Mouse (Mus musculus) left cerebral cortex, adult 6 months (tissue): ENCODE data around the gene Gm9044. TPM values are rescaled to one million over a fixed set of nuclear protein-coding genes. Genes with fewer than 3 reads are reported as not detected.

Experiments used
- long read RNA-seq, 2 experiments: library from polyadenylated mRNA; unstranded; transcript quantifications; one replicate each; pipeline ENCODE4 v2.0.0; 2019 to 2020
- polyA plus RNA-seq: library from polyadenylated mRNA; unstranded; fragments of <200 nt; fragmentation: Nextera tagmentation; gene quantifications from 2 replicates; pipeline ENCODE4 v1.2.3, GENCODE M21; 2021

Gene Gm9044
- not detected in 2 replicates for polyA plus RNA-seq
- long read RNA-seq, experiment 1: 0 reads
- long read RNA-seq, experiment 2, partial matches to known transcripts: 0 of 1 reads
- long read RNA-seq, experiment 2, other reads (novel, unspliced or antisense): 0 of 1 reads

GRCm38 (mm10) chr10:118332308-118332707 is at the start of gene Gm9044:
Gene Gm9044, minus strand, starts transcription at chr10:118332408.

GRCm38 (mm10) chr10:118354005-118354404 is 21.8 kb upstream of the Gm9044 start, which contains the start of gene Gm9049:
Gene Gm9049, minus strand, starts transcription at chr10:118354105.

GRCm38 (mm10) chr10:118348579-118348978 is 16.4 kb upstream of the Gm9044 start, which contains the start of gene Gm9048:
Gene Gm9048, minus strand, starts transcription at chr10:118348679.

GRCm38 (mm10) chr10:118343155-118343554 is 10.9 kb upstream of the Gm9044 start, which contains the start of gene Gm9046:
Gene Gm9046, minus strand, starts transcription at chr10:118343255.

GRCm38 (mm10) chr10:118337731-118338130 is 5.5 kb upstream of the Gm9044 start, which contains the start of gene Gm9045:
Gene Gm9045, minus strand, starts transcription at chr10:118337831.

GRCm38 (mm10) chr10:118326869-118327268 is 5.3 kb downstream of the Gm9044 start, which contains the start of gene Gm9040:
Gene Gm9040, minus strand, starts transcription at chr10:118326969.

GRCm38 (mm10) chr10:118294938-118295337 is 37.3 kb downstream of the Gm9044 start, which contains the start of gene Iltifb:
Gene Iltifb, minus strand, starts transcription at chr10:118295038.

Other genes with a start within 250 kb of the Gm9044 start
- gene Mdm1, start 190.6 kb downstream of the Gm9044 start, polyA plus RNA-seq: 3.9 and 4.5 TPM in 2 replicates
- 0.23 and 0.39 TPM in 2 replicates for gene Il22, start 127.5 kb downstream of the Gm9044 start, polyA plus RNA-seq
- gene Gm32717, start 91.6 kb downstream of the Gm9044 start, polyA plus RNA-seq: not detected in 2 replicates
- gene Gm32802, start 73.7 kb downstream of the Gm9044 start, polyA plus RNA-seq: not detected in 2 replicates
- gene Iltifb, start 37.4 kb downstream of the Gm9044 start, polyA plus RNA-seq: 0.41 and 0.59 TPM in 2 replicates
- not detected in 2 replicates for gene Gm9040, start 5.4 kb downstream of the Gm9044 start, polyA plus RNA-seq
- gene Gm9045, start 5.4 kb upstream of the Gm9044 start, polyA plus RNA-seq: not detected in 2 replicates
- not detected in 2 replicates for gene Gm9046, start 10.8 kb upstream of the Gm9044 start, polyA plus RNA-seq
- not detected in 2 replicates for gene Gm9048, start 16.3 kb upstream of the Gm9044 start, polyA plus RNA-seq
- gene Gm9049, start 21.7 kb upstream of the Gm9044 start, polyA plus RNA-seq: not detected in 2 replicates
- gene Ifng, start 108.6 kb upstream of the Gm9044 start, polyA plus RNA-seq: not detected in 2 replicates